Mouse (Mus musculus) neural tube, embryonic 14.5 days (tissue): ENCODE measurements around the gene Ccdc142. TPM values are rescaled to one million over a fixed set of nuclear protein-coding genes. Genes with fewer than 3 reads are reported as not detected.

Source experiments
- ATAC-seq: fragments of 200-750 bp; cut with Nextera tagmentation; 2 replicates; pipeline ENCODE4 v1.8.0; 2017; ENCODE audit warnings: low read depth, mild to moderate bottlenecking, moderate TSS enrichment, moderate library complexity
- H3K27ac ChIP-seq: fragments of 300-500 bp; sonication (generic); 2 replicates; pipeline ENCODE4 v1.5.1; 2014; ENCODE audit warnings: low read depth, mild to moderate bottlenecking, control low read depth, low read length, moderate library complexity, mixed read lengths
- H3K27me3 ChIP-seq: fragments of 300-500 bp; sonication (generic); 2 replicates; pipeline ENCODE4 v1.6.1; 2014; ENCODE audit warnings: low read length; ENCODE audit not compliant: control insufficient read depth, insufficient read depth
- H3K36me3 ChIP-seq: fragments of 300-500 bp; sonication (generic); 2 replicates; pipeline ENCODE4 v1.6.1; 2014; ENCODE audit warnings: low read length, mixed read lengths; ENCODE audit not compliant: control insufficient read depth, insufficient read depth
- H3K4me1 ChIP-seq: fragments of 300-500 bp; sonication (generic); 2 replicates; pipeline ENCODE4 v1.6.1; 2014; ENCODE audit warnings: low read length; ENCODE audit not compliant: control insufficient read depth, insufficient read depth
- H3K4me2 ChIP-seq: fragments of 300-500 bp; sonication (generic); 2 replicates; pipeline ENCODE4 v1.6.1; 2014; ENCODE audit warnings: mild to moderate bottlenecking, low read depth, low read length, control low read depth
- H3K4me3 ChIP-seq: fragments of 300-500 bp; sonication (generic); 2 replicates; pipeline ENCODE4 v1.5.1; 2014; ENCODE audit warnings: low read depth, low read length, control low read depth, mixed read lengths
- H3K9ac ChIP-seq: fragments of 300-500 bp; sonication (generic); replicated peaks from 2 replicates; pipeline ENCODE4 v1.6.1; 2014; ENCODE audit warnings: low read depth, mild to moderate bottlenecking, control low read depth, low read length, mixed read lengths
- H3K9me3 ChIP-seq: fragments of 300-500 bp; sonication (generic); 2 replicates; pipeline ENCODE4 v1.6.1; 2016; ENCODE audit warnings: low read length; ENCODE audit not compliant: control insufficient read depth
- WGBS: fragments of 180-500 bp; shearing (Covaris S2); extraction: QIAGEN DNeasy Blood & Tissue Kit; methylation state at CpG from one replicate; pipeline ENCODE4 v1.1.7; 2014; 5-methylcytosine and 5-hydroxymethylcytosine counted together
- polyA plus RNA-seq: library from polyadenylated mRNA; unstranded; fragments of >200 nt; fragmentation: Nextera tagmentation; extraction: Ambion mirVana; gene quantifications from 2 replicates; pipeline ENCODE4 v1.2.1, GENCODE M21; 2014

Ccdc142 gene
- polyA plus RNA-seq, 1 experiment from 2014 or later = 6.3 TPM

DNA sequence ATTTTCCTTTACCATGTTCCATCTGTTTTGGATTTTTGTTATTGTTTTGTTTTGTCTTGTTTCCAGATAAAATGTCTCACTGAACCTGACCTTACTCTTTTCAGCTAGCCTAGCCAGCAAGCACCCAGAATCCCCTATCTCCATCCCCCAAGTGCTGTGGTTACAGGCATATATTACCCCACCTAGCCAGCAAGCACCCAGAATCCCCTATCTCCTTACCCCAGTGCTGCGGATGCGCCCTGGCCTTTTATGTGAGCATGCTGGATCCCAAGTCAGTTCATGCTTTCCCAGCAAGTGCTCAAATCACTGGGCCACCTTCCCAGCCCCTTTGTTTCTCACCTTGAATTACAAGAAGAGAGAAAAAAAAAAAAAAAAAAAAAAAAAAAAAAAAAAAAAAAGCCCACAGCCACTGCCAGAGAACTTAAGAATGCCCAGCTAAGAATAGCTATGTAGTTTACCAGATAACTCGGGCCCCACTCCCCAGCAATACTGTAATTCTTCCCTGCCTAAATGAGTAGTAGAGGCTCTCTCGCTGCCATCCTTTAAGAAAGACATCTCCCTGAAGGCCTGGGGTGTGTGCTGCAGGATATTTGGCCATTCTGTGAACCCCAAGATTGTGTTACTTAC is 10.2 kb downstream of the Ccdc142 start:
- no peak for ATAC-seq
- no peak overlapping the region for H3K4me2 ChIP-seq
- H3K36me3 ChIP-seq = peaks cover 3% of the 10 kb centered on the region; the same call in 1 of the 2 replicates
- 93% methylated on average over 4 of the region's 4 CpGs for WGBS
- H3K4me3 ChIP-seq = no peak overlapping the region
- H3K9ac ChIP-seq = no peak overlapping the region
- no peak overlapping the region for H3K27ac ChIP-seq
- H3K9me3 ChIP-seq = no peaks in the 10 kb centered on the region
- H3K27me3 ChIP-seq = no peaks in the 10 kb centered on the region
- peaks cover 25% of the 10 kb centered on the region for H3K4me1 ChIP-seq

- Histone ChIP-seq H3K4me3 (peak within 1 kb of the TSS; percentile 77), H3K4me2 (peak within 1 kb of the TSS; percentile 67), H3K27me3 (no peaks in the 10 kb centered on the region), H3K36me3 (peaks cover 18% of the 10 kb centered on the region), H3K4me1 (peaks cover 22% of the 10 kb centered on the region), H3K9me3 (no peaks in the 10 kb centered on the region), H3K9ac (peak within 1 kb of the TSS; percentile 90), H3K27ac (peak within 1 kb of the TSS; percentile 80)
- WGBS = under 1% methylated on average over 56 of the region's 58 CpGs
- ATAC-seq = peak; percentile 84
Observed at GRCm38 (mm10) chr6:83115011-83115671, 13.7 kb downstream of the Ccdc142 start, which contains the start of gene Mogs. Gene Mogs, plus strand, starts transcription at chr6:83115496.

GRCm38 (mm10) chr6:83115682-83116372 is 14.4 kb downstream of the Ccdc142 start:
- peak overlapping the region; percentile 90 for H3K9ac ChIP-seq
- H3K4me2 ChIP-seq = peak overlapping the region; percentile 67
- H3K27me3 ChIP-seq = no peaks in the 10 kb centered on the region
- H3K27ac ChIP-seq = peak overlapping the region; percentile 80
- WGBS = 2% methylated on average over 46 of the region's 48 CpGs
- no peaks in the 10 kb centered on the region for H3K9me3 ChIP-seq
- ATAC-seq = peak; percentile 13
- H3K36me3 ChIP-seq = peaks cover 18% of the 10 kb centered on the region
- H3K4me1 ChIP-seq = peaks cover 24% of the 10 kb centered on the region
- H3K4me3 ChIP-seq = peak overlapping the region; percentile 77

DNA sequence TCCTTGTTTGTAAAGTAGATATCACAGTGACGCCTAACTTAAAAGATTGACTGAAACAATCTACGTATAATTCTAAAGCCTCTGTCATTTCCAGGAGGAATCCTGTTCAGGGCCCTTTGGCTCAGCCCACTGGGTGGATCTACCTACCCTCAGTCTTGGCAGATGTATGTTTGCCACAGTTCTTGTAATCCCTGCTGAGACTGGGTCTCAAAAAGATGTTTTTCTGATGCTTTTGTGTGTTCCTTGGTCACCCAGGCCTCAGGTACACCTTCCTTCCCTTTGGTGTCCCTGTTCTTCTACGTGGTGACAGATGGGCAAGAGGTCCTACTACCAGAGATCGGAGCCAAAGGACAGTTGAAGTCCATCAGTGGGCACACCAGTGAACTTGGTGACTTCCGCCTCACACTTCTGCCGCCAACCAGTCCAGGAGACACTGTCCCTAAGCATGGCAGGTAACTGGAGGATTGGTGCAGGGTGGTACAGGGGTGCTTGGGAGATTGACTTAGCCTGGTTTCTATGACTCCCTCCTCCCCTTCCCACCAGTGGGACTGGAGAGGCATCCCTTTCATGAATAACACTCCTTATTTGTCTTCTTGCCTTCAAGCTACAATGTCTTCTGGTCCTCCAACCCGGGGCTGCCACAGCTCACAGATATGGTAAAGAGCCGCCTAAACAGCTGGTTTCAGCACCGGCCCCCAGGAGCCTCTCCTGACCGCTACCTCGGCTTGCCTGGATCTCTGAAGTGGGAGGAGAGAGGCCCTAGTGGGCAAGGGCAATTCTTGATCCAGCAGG is 15.2 kb downstream of the Ccdc142 start:
- no peak overlapping the region for H3K27ac ChIP-seq
- H3K4me3 ChIP-seq = peak overlapping the region; percentile 77
- H3K9me3 ChIP-seq = no peaks in the 10 kb centered on the region
- WGBS = 80% methylated on average over 11 of the region's 11 CpGs
- no peak for ATAC-seq
- peaks cover 16% of the 10 kb centered on the region for H3K36me3 ChIP-seq
- peaks cover 24% of the 10 kb centered on the region for H3K4me1 ChIP-seq
- H3K9ac ChIP-seq = peak overlapping the region; percentile 90
- no peaks in the 10 kb centered on the region for H3K27me3 ChIP-seq
- peak overlapping the region; percentile 67 for H3K4me2 ChIP-seq

- H3K27me3 ChIP-seq = no peaks in the 10 kb centered on the region
- no peak overlapping the region for H3K27ac ChIP-seq
- H3K9ac ChIP-seq = no peak overlapping the region
- no peaks in the 10 kb centered on the region for H3K9me3 ChIP-seq
- WGBS = 85% methylated on average over 4 of the region's 4 CpGs
- H3K4me2 ChIP-seq = no peak overlapping the region
- no peak for ATAC-seq
- H3K4me3 ChIP-seq = no peak overlapping the region
- peaks cover 16% of the 10 kb centered on the region for H3K36me3 ChIP-seq
- peaks cover 24% of the 10 kb centered on the region for H3K4me1 ChIP-seq
Observed at GRCm38 (mm10) chr6:83117165-83117438, 15.7 kb downstream of the Ccdc142 start.

DNA sequence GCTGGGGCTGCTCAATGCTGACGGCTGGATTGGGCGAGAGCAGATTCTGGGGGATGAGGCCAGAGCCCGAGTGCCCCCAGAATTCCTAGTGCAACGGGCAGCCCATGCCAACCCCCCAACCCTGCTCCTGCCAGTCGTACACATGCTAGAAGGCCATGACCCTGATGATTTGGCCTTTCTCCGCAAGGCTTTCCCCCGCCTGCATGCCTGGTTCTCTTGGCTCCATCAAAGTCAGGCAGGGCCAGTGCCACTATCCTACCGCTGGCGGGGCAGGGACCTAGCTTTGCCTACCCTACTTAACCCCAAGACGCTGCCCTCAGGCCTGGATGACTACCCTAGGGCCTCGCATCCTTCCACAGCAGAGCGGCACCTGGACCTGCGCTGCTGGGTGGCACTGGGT is 16.2 kb downstream of the Ccdc142 start:
- H3K9ac ChIP-seq = no peak overlapping the region
- peaks cover 16% of the 10 kb centered on the region for H3K36me3 ChIP-seq
- H3K4me1 ChIP-seq = peaks cover 29% of the 10 kb centered on the region
- no peaks in the 10 kb centered on the region for H3K27me3 ChIP-seq
- H3K9me3 ChIP-seq = no peaks in the 10 kb centered on the region
- ATAC-seq = no peak
- no peak overlapping the region for H3K4me2 ChIP-seq
- 89% methylated on average over 13 of the region's 13 CpGs for WGBS
- no peak overlapping the region for H3K4me3 ChIP-seq
- no peak overlapping the region for H3K27ac ChIP-seq

DNA sequence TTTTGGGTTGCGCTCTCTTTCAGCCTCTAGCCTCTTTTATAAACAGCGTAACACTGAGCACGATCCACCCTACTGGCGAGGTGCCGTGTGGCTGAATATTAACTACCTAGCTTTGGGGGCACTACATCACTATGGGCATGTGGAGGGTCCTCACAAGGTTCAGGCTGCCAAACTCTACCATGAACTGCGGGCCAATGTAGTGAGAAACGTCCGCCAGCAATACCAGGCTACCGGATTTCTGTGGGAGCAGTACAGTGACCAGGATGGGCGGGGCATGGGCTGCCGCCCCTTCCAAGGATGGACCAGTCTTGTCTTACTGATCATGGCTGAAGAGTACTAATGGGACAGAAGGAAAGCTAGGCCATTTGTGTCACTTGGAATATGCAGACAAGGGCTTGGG is 17.0 kb downstream of the Ccdc142 start:
- no peaks in the 10 kb centered on the region for H3K9me3 ChIP-seq
- H3K4me1 ChIP-seq = peaks cover 37% of the 10 kb centered on the region
- H3K27ac ChIP-seq = no peak overlapping the region
- H3K4me3 ChIP-seq = no peak overlapping the region
- no peak overlapping the region for H3K9ac ChIP-seq
- no peak for ATAC-seq
- peaks cover 16% of the 10 kb centered on the region for H3K36me3 ChIP-seq
- 82% methylated on average over 11 of the region's 11 CpGs for WGBS
- no peaks in the 10 kb centered on the region for H3K27me3 ChIP-seq
- no peak overlapping the region for H3K4me2 ChIP-seq

GRCm38 (mm10) chr6:83118825-83119733 is 17.7 kb downstream of the Ccdc142 start:
- Histone ChIP-seq H3K27me3 (no peaks in the 10 kb centered on the region), H3K9me3 (no peaks in the 10 kb centered on the region), H3K4me2 (peak overlapping the region; percentile 92; the same call in 1 of the 2 replicates), H3K9ac (no peak overlapping the region), H3K27ac (no peak overlapping the region), H3K4me1 (peaks cover 41% of the 10 kb centered on the region), H3K4me3 (peak overlapping the region; percentile 65; the same call in 1 of the 2 replicates), H3K36me3 (peaks cover 16% of the 10 kb centered on the region)
- 82% methylated on average over 14 of the region's 14 CpGs for WGBS
- no peak for ATAC-seq
